Mouse (Mus musculus) gonadal fat pad, adult 2 months (tissue): ENCODE data around the gene Mfge8. TPM values are rescaled to one million over a fixed set of nuclear protein-coding genes. Genes with fewer than 3 reads are reported as not detected.

Source experiments
- DNase-seq: peaks from one replicate; pipeline ENCODE4 v3.0.0-alpha.2; 2012; ENCODE audit warnings: low read depth
- polyA plus RNA-seq: library from polyadenylated mRNA; depleted of rRNA; stranded (reverse); fragments of >200 nt; gene quantifications from 2 replicates; pipeline ENCODE4 v1.2.3, GENCODE M21; 2012; rRNA removed

Gene Mfge8
- polyA plus RNA-seq, 1 experiment = 3,925 TPM

GRCm38 (mm10) chr7:79130385-79130784 is 18.5 kb downstream of the Mfge8 start:
- no peak for DNase-seq

DNA sequence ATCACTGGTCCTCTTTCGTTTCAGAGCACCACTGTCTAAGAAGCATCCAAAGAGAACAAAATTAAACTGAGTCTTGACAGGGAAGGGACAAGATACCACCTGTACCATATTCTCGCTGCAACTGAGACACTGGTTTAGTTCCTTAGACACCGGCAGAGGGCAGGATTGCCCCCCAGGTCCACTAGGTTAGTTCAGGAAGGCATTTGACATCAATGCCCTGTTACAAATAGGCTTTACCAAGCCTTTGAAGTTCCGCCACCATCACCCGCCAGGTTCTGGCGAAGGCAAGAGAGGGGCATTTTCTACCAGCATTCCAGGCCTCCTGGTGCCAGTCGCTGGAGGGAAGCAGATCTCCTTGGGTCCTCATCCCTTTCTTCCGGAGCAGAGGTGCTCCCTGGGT is 19.0 kb downstream of the Mfge8 start:
- no peak for DNase-seq

DNA sequence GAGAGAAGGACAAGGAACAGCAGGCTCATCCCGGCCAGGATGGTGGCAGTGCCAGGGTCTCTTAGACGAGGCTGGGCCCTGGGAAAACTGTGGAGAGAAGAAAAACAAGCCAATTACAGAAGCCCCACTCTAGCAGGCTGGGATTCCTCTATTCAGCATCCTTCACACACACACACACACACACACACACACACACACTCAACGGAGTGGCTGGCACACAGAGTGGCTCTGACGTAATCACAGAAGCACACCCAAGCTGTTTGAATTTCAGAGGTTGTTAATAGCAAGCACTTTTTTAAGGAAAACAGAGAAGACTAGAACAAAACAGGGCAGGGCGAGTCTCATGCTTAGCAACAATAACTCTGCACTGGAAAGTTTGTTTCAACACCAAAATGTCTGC is 25.4 kb downstream of the Mfge8 start:
- DNase-seq = no peak

- DNase-seq = no peak
Measured at GRCm38 (mm10) chr7:79113848-79114247, 35.0 kb downstream of the Mfge8 start.

DNA sequence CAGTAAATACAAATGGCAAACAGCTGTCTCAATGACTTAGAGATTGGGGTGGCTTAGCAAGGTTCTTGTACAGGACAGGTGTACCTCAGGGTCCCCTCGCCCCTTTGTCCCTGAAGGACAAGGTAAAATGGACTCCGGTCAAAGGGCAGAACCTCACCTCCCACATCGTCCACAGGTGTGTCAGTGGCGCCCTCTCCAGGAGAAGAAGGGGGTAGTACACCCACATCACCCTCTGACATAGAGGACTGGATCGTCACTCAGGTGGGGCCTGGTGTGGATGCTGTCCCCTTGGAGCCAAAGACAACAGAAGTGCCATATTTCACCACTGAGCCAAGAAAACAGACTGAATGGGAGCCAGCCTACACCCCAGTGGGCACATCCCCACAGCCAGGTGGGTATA is 52.4 kb downstream of the Mfge8 start:
- no peak for DNase-seq

- DNase-seq = no peak
Measured at GRCm38 (mm10) chr7:79089111-79089510, 59.7 kb downstream of the Mfge8 start.

Other genes with a start within 250 kb of the Mfge8 start
- gene Isg20, start 235.6 kb downstream of the Mfge8 start, polyA plus RNA-seq = 314 and 327 TPM in 2 replicates
- gene Acan, start 95.6 kb downstream of the Mfge8 start, polyA plus RNA-seq = 0.09 and 0.12 TPM in 2 replicates
- gene Hapln3, start 18.0 kb downstream of the Mfge8 start, polyA plus RNA-seq = 1.4 and 2.0 TPM in 2 replicates
- gene Abhd2, start 124.1 kb upstream of the Mfge8 start, polyA plus RNA-seq = 183 and 328 TPM in 2 replicates
- 0.11 TPM in 1 of 2 replicates, not detected in the other for gene Rlbp1, start 238.0 kb upstream of the Mfge8 start, polyA plus RNA-seq
- gene Fanci, start 242.9 kb upstream of the Mfge8 start, polyA plus RNA-seq = 0.28 and 0.34 TPM in 2 replicates